Mouse (Mus musculus): ENCODE results near the gene H2-M3. TPM values are rescaled to one million over a fixed set of nuclear protein-coding genes. Genes with fewer than 3 reads are reported as not detected.

H2-M3 gene
- polyA plus RNA-seq, 1 experiment = 4.3 TPM

DNA sequence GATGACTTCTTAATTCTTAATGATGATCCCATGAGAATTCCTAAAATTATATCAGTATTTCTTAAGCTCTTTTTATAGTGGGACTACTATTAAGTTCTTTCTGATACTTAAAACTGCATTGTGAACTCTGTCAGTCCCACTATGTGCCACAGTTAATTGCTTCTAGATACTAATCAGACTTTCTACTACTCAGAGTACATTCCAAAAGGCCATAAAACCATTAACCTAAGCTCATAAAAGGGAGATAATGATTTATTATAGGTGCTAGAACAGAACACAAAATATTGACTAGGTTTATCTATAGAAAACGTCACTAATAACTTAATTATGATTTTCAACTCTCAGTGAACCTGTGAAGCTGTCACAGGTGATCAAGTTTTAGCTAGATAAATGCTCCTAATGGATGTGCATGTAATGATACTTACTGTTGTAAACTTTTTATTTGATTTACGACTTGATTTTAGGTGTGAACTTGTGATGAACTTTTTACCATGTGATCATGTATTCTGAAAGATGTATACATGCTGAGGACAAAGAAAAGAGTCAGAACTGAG, 40.2 kb downstream of the H2-M3 start:
- H3K79me2 ChIP-seq (ENCODE audit: control insufficient read depth, insufficient read depth) = no peaks in the 10 kb centered on the region
- TF ChIP-seq MYOD1 (IDR thresholded peaks at IDR 0.05; ENCODE audit: control insufficient read depth in 1 of 3, insufficient read length in 2 of 3, low read depth in 2 of 3) (no peak), SRF (IDR thresholded peaks at IDR 0.05; ENCODE audit: control insufficient read depth, insufficient read length, low read depth) (no peak), CEBPB (IDR thresholded peaks at IDR 0.05; ENCODE audit: insufficient read depth, poor library complexity, severe bottlenecking) (no peak), TCF12 (IDR thresholded peaks at IDR 0.05; ENCODE audit: insufficient read depth, poor library complexity, severe bottlenecking) (no peak), MYOG (IDR thresholded peaks at IDR 0.05; ENCODE audit: control insufficient read depth in 1 of 3, insufficient read depth in 1 of 3, insufficient read length in 2 of 3, low read depth in 2 of 3) (no peak), REST (IDR thresholded peaks at IDR 0.05; ENCODE audit: insufficient read depth, insufficient read length) (no peak), E2F4 (IDR thresholded peaks at IDR 0.05; ENCODE audit: insufficient read depth) (no peak), TCF3 (IDR thresholded peaks at IDR 0.05; ENCODE audit: insufficient read length, low read depth) (no peak), POLR2A (IDR thresholded peaks at IDR 0.05; ENCODE audit: insufficient read length, low read depth) (no peak), USF1 (IDR thresholded peaks at IDR 0.05; ENCODE audit: low read depth) (no peak), MAX (IDR thresholded peaks at IDR 0.05; ENCODE audit: low read depth) (no peak), POLR2AphosphoS2 (IDR thresholded peaks at IDR 0.05; ENCODE audit: insufficient read length, low read depth) (no peak)
- no peak overlapping the region for H3K4me3 ChIP-seq
- H3K27me3 ChIP-seq (ENCODE audit: control insufficient read depth, insufficient read depth, insufficient read length) = no peaks in the 10 kb centered on the region
- no peak overlapping the region for H3K4me2 ChIP-seq (ENCODE audit: low read depth)
- H3K36me3 ChIP-seq (ENCODE audit: control insufficient read depth, insufficient read depth) = no peaks in the 10 kb centered on the region
- H3ac ChIP-seq (ENCODE audit: control insufficient read depth, insufficient read length) = no peak overlapping the region

DNA sequence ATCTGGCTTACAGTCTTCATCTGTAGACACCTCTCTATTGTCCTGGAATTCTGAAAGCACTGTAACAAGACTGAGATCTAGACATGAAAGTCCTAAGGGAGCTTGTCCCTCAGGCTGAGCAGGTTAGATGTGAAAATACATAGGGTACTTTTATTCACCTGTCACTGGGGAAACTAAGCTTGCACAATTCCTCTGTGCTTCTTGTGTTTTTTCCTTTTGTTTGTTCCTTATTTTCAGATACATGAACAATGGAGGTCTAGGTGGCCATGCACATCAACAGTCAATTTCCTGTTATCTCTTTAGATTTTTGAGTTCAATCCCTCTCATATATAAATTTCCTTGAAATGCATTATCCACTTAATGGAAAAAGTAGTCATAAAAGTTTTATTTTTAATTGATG, 46.9 kb downstream of the H2-M3 start, which contains the start of gene Olfr102:
Gene Olfr102 (minus strand): TSS at position 101 of the 400 bp plus-strand sequence.
- no peak within 1 kb of the TSS for H3ac ChIP-seq (ENCODE audit: control insufficient read depth, insufficient read length)
- H3K27me3 ChIP-seq (ENCODE audit: control insufficient read depth, insufficient read depth, insufficient read length) = no peaks in the 10 kb centered on the region
- H3K4me2 ChIP-seq (ENCODE audit: low read depth) = no peak within 1 kb of the TSS
- no peaks in the 10 kb centered on the region for H3K36me3 ChIP-seq (ENCODE audit: control insufficient read depth, insufficient read depth)
- no peaks in the 10 kb centered on the region for H3K79me2 ChIP-seq (ENCODE audit: control insufficient read depth, insufficient read depth)
- no peak within 1 kb of the TSS for H3K4me3 ChIP-seq
- TF ChIP-seq TCF12 (IDR thresholded peaks at IDR 0.05; ENCODE audit: insufficient read depth, poor library complexity, severe bottlenecking) (no peak), MYOD1 (IDR thresholded peaks at IDR 0.05; ENCODE audit: control insufficient read depth in 1 of 3, insufficient read length in 2 of 3, low read depth in 2 of 3) (no peak), CEBPB (IDR thresholded peaks at IDR 0.05; ENCODE audit: insufficient read depth, poor library complexity, severe bottlenecking) (no peak), USF1 (IDR thresholded peaks at IDR 0.05; ENCODE audit: low read depth) (no peak), TCF3 (IDR thresholded peaks at IDR 0.05; ENCODE audit: insufficient read length, low read depth) (no peak), MYOG (IDR thresholded peaks at IDR 0.05; ENCODE audit: control insufficient read depth in 1 of 3, insufficient read depth in 1 of 3, insufficient read length in 2 of 3, low read depth in 2 of 3) (no peak), REST (IDR thresholded peaks at IDR 0.05; ENCODE audit: insufficient read depth, insufficient read length) (no peak), E2F4 (IDR thresholded peaks at IDR 0.05; ENCODE audit: insufficient read depth) (no peak), MAX (IDR thresholded peaks at IDR 0.05; ENCODE audit: low read depth) (no peak), POLR2AphosphoS2 (IDR thresholded peaks at IDR 0.05; ENCODE audit: insufficient read length, low read depth) (no peak), POLR2A (IDR thresholded peaks at IDR 0.05; ENCODE audit: insufficient read length, low read depth) (no peak), SRF (IDR thresholded peaks at IDR 0.05; ENCODE audit: control insufficient read depth, insufficient read length, low read depth) (no peak)

Other genes starting within 250 kb of the H2-M3 start
- 0.04 TPM for gene Mog, start 246.8 kb upstream of the H2-M3 start, polyA plus RNA-seq (2012; fragmentation: generic; extraction: Trizol)
- 15.9 TPM for gene Gabbr1, start 224.3 kb upstream of the H2-M3 start, polyA plus RNA-seq (2012; fragmentation: generic; extraction: Trizol)
- gene Olfr90, start 181.7 kb upstream of the H2-M3 start, polyA plus RNA-seq (2012; fragmentation: generic; extraction: Trizol) = not detected
- not detected for gene Olfr91, start 171.9 kb upstream of the H2-M3 start, polyA plus RNA-seq (2012; fragmentation: generic; extraction: Trizol)
- not detected for gene Olfr92, start 150.1 kb upstream of the H2-M3 start, polyA plus RNA-seq (2012; fragmentation: generic; extraction: Trizol)
- not detected for gene Olfr93, start 108.7 kb upstream of the H2-M3 start, polyA plus RNA-seq (2012; fragmentation: generic; extraction: Trizol)
- not detected for gene Ubd, start 76.3 kb upstream of the H2-M3 start, polyA plus RNA-seq (2012; fragmentation: generic; extraction: Trizol)
- not detected for gene Olfr94, start 69.2 kb upstream of the H2-M3 start, polyA plus RNA-seq (2012; fragmentation: generic; extraction: Trizol)
- not detected for gene Olfr95, start 57.1 kb upstream of the H2-M3 start, polyA plus RNA-seq (2012; fragmentation: generic; extraction: Trizol)
- not detected for gene Olfr96, start 50.1 kb upstream of the H2-M3 start, polyA plus RNA-seq (2012; fragmentation: generic; extraction: Trizol)
- gene Olfr97, start 32.9 kb upstream of the H2-M3 start, polyA plus RNA-seq (2012; fragmentation: generic; extraction: Trizol) = not detected
- gene Olfr98, start 6.5 kb upstream of the H2-M3 start, polyA plus RNA-seq (2012; fragmentation: generic; extraction: Trizol) = not detected
- 0.02 TPM for gene Olfr99, start 13.2 kb downstream of the H2-M3 start, polyA plus RNA-seq (2012; fragmentation: generic; extraction: Trizol)
- gene Olfr101, start 34.1 kb downstream of the H2-M3 start, polyA plus RNA-seq (2012; fragmentation: generic; extraction: Trizol) = not detected
- not detected for gene Olfr102, start 46.8 kb downstream of the H2-M3 start, polyA plus RNA-seq (2012; fragmentation: generic; extraction: Trizol)
- not detected for gene Olfr103, start 69.5 kb downstream of the H2-M3 start, polyA plus RNA-seq (2012; fragmentation: generic; extraction: Trizol)
- not detected for gene Olfr104-ps, start 89.4 kb downstream of the H2-M3 start, polyA plus RNA-seq (2012; fragmentation: generic; extraction: Trizol)
- not detected for gene Olfr105-ps, start 108.8 kb downstream of the H2-M3 start, polyA plus RNA-seq (2012; fragmentation: generic; extraction: Trizol)
- gene Olfr106-ps, start 120.2 kb downstream of the H2-M3 start, polyA plus RNA-seq (2012; fragmentation: generic; extraction: Trizol) = not detected
- not detected for gene Olfr107, start 129.0 kb downstream of the H2-M3 start, polyA plus RNA-seq (2012; fragmentation: generic; extraction: Trizol)
- gene Olfr108, start 175.3 kb downstream of the H2-M3 start, polyA plus RNA-seq (2012; fragmentation: generic; extraction: Trizol) = not detected
- not detected for gene Olfr109, start 188.7 kb downstream of the H2-M3 start, polyA plus RNA-seq (2012; fragmentation: generic; extraction: Trizol)
- not detected for gene H2-M2, start 213.3 kb downstream of the H2-M3 start, polyA plus RNA-seq (2012; fragmentation: generic; extraction: Trizol)
- gene Olfr110, start 222.2 kb downstream of the H2-M3 start, polyA plus RNA-seq (2012; fragmentation: generic; extraction: Trizol) = not detected
- gene Olfr111, start 237.8 kb downstream of the H2-M3 start, polyA plus RNA-seq (2012; fragmentation: generic; extraction: Trizol) = not detected

Data from myocyte (in vitro differentiated cells).